In the genomic region with DNA sequence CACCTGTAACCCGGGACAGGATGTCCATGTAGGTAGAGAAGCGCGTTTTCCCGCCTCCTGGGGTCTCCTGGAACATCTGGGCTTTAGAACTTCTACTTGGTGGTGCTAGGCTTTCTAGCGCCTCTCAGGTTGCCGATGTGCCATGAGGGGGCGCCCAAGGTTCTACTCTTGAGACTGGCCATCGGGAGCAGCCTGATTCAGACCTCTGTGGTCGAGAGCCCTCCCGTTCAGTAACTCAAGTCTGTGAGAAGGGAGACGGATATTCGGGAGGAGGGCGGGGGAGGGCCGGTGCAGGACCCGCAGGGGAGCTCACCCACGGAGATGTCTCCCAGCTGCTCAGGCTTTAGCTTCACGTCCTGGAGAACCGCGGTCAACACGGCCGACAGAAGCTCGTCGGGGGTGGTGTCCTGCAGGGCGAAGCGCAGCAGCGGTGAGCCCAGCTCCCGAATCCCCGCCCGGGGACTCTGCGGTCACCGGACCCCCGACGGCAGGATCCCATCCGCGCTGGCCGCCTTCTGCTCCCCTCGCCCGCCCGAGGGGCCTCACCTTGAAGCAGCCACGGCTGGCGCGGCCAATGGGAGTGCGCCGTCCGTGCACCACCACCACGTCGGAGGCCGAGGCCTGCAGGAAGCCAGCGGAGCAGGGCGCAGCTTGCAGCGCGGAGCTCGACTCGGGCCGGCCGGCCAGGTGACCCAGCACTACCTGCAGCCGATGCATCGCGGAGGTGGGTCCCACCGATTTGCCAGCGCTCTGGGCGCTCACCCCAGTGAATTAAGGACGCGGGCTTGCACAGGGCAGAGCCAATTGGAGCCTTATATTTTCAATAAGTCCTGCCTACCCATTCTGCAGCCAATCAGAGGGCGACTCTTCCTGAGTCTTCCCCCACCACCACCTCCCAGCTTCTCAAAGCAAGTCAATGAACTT, we compare ENCODE assay signal across 8 mouse cellular contexts. TPM values are rescaled to one million over a fixed set of nuclear protein-coding genes. Genes with fewer than 3 reads are reported as not detected.
DNase-seq lines count a peak whose midpoint lies in the region; ATAC-seq and TF ChIP-seq lines count a peak whose summit lies in the region.

TSS of gene Acaa1b (minus strand) at position 816 of the 924 bp plus-strand sequence.

- no peak for TF ChIP-seq CTCF in Patski (IDR thresholded peaks at IDR 0.05)
- TF ChIP-seq CTCF in lung, postnatal 0 days (IDR thresholded peaks at IDR 0.05), result peak; percentile 80

- DNase-seq in Patski (ENCODE audit: low read depth, low spot score), result no peak
- peak; percentile 19 for DNase-seq in cerebellum, adult 9-11 months
- peak; percentile 46 to 72 for DNase-seq in frontal cortex, postnatal 10 days (ENCODE audit: low spot score in 2 of 2)
- DNase-seq in hindbrain, embryonic 10.5 days (ENCODE audit: low spot score), result peak; percentile 84
- DNase-seq in layer of hippocampus, adult 9-11 months, result peak; percentile 44
- peak; percentile 90 for DNase-seq in lung, postnatal 0 days (ENCODE audit: low spot score)
- peak; percentile 18 for DNase-seq in retina, adult 2 months (ENCODE audit: low read depth, low spot score)
- peak; percentile 78 to 87 for DNase-seq in urinary bladder, adult 18-20 months (ENCODE audit: low spot score in 2 of 2)

- peak; percentile 71 for ATAC-seq in Patski
- ATAC-seq in lung, postnatal 0 days, result peak; percentile 85

- H3K9ac ChIP-seq in lung, postnatal 0 days (replicated peaks; ENCODE audit: low read depth), result no peak within 1 kb of the TSS

- H3K4me2 ChIP-seq in lung, postnatal 0 days (replicated peaks; ENCODE audit: low read depth, low read length), result peak within 1 kb of the TSS; percentile 50

- CTCF ChIA-PET in Patski (lab: Charles Lee), result interaction anchor here (0.9 to 1.6 kb wide), 4 partner anchors 11 to 110 kb away, joined by 3 read pairs; no protein-coding TSS in a partner anchor

- POLR2A ChIA-PET in Patski (lab: Charles Lee), result no interaction called here

- in situ Hi-C loops in Patski (cut with MboI; ENCODE audit: low pct_unique_long_range_greater_than_20kb), result no loop called here

- TF ChIP-seq EP300 in lung, postnatal 0 days (IDR thresholded peaks at IDR 0.05), result no peak

- H3K27ac ChIP-seq in hindbrain, embryonic 10.5 days, result peak within 1 kb of the TSS; percentile 62
- no peak within 1 kb of the TSS for H3K27ac ChIP-seq in lung, postnatal 0 days (ENCODE audit: low read length)

- no peaks in the 10 kb centered on the region for H3K9me3 ChIP-seq in hindbrain, embryonic 10.5 days
- H3K9me3 ChIP-seq in lung, postnatal 0 days (ENCODE audit: low read length), result no peaks in the 10 kb centered on the region

- WGBS in hindbrain, embryonic 10.5 days, result 1% methylated on average over 65 of the region's 65 CpGs
- 1% methylated on average over 58 of the region's 65 CpGs for WGBS in lung, postnatal 0 days

- peaks cover 9% of the 10 kb centered on the region; the same call in 1 of the 2 replicates for H3K4me1 ChIP-seq in hindbrain, embryonic 10.5 days (replicated peaks)
- no peaks in the 10 kb centered on the region for H3K4me1 ChIP-seq in lung, postnatal 0 days (ENCODE audit: insufficient read depth, low read depth, low read length)

- H3K27me3 ChIP-seq in Patski, result peaks cover 4% of the 10 kb centered on the region
- peaks cover 32% of the 10 kb centered on the region for H3K27me3 ChIP-seq in hindbrain, embryonic 10.5 days (ENCODE audit: insufficient read depth, poor library complexity, severe bottlenecking)
- H3K27me3 ChIP-seq in lung, postnatal 0 days (replicated peaks; ENCODE audit: insufficient read depth, low read length), result no peaks in the 10 kb centered on the region; the same call in 1 of the 2 replicates

- peak within 1 kb of the TSS; percentile 62 for H3K4me3 ChIP-seq in hindbrain, embryonic 10.5 days
- H3K4me3 ChIP-seq in lung, postnatal 0 days (ENCODE audit: low read depth, low read length), result peak within 1 kb of the TSS; percentile 25; the same call in 1 of the 2 replicates

- H3K36me3 ChIP-seq in hindbrain, embryonic 10.5 days, result no peaks in the 10 kb centered on the region
- no peaks in the 10 kb centered on the region for H3K36me3 ChIP-seq in lung, postnatal 0 days (ENCODE audit: insufficient read depth, low read length)

RNA-seq across cellular contexts. Expression of gene Acaa1b, which starts in this region (rescaled TPM):
- polyA plus RNA-seq in Patski (2021), result 7.9 TPM
- polyA plus RNA-seq in hindbrain, embryonic 10.5 days (2016; fragmentation: Nextera tagmentation; extraction: Ambion mirVana), result 1.3 and 1.5 TPM in 2 replicates
- polyA plus RNA-seq in lung, postnatal 0 days (2015; fragmentation: Nextera tagmentation; extraction: Ambion mirVana), result 5.8 and 7.0 TPM in 2 replicates
